Mouse (Mus musculus) gastrocnemius, postnatal 10 days (tissue): ENCODE results near the gene Olfr1359. TPM values are rescaled to one million over a fixed set of nuclear protein-coding genes. Genes with fewer than 3 reads are reported as not detected.
"Not testable (repeated sequence)": the region's sequence is repeated elsewhere in the genome, so short reads cannot be mapped to it uniquely, and the experiment has no call there.

Experiments
- DNase-seq: peaks from one replicate; pipeline ENCODE4 v3.0.0; 2021; ENCODE audit warnings: mixed read lengths
- long read RNA-seq, 2 experiments: library from polyadenylated mRNA; stranded (forward); transcript quantifications; one replicate each; pipeline ENCODE4 v2.0.0; 2021
- total RNA-seq, 2 experiments: library from RNA; stranded (reverse); gene quantifications; 2 replicates each; pipeline ENCODE4 v1.2.3; 2021

The Olfr1359 gene
- not detected for total RNA-seq
- long read RNA-seq, experiment 1, result 0 reads
- long read RNA-seq, experiment 2, result 0 reads

DNA sequence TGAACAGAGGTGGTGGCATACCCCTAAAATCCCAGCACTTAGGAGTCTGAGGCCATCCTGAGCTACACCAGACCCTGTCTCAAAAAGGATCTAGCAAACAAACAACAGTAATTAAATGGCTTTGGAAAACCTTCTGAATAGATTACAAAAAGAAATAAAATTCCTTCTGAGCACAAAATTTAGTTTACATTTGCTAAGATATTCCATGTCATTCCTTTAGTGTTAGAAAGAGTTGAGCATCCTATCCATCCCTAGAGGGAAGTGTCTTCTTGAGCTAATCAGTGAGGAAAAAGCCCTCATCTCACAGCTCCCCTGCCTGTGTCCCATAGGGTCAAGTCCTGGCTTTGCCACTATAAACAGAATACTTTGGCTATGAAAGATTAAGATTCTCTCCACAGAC is at the start of gene Olfr1359:
Olfr1359 (plus strand) TSS at position 301 of the 400 bp plus-strand sequence.
- no peak for DNase-seq

- no peak for DNase-seq
These were observed 34.6 kb upstream of the Olfr1359 start, which contains the start of gene Olfr1361 for GRCm38 (mm10) chr13:21663286-21663685. Gene Olfr1361 (minus strand): TSS chr13:21663386.

DNA sequence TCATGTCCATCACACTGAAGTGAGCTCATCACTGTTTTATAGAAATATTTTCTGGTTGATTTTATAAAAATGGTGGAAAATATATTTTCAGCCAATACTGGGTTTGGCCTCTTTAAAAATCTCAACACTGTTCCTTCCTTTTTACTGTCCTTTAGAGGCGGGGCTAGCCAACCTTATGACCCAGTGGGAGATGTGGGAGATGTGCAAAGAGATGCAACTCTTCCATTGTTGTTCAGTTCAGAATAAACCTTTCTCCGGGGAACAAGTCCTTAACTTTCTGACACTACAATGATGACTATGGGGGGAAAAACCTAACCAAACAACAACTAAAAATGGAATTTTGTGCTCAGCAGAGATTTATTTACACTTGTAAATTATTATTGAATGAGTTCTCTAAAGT is 20.6 kb upstream of the Olfr1359 start, which contains the start of gene Olfr1360:
Olfr1360 (minus strand) TSS at position 101 of the 400 bp plus-strand sequence.
- DNase-seq, result no peak

GRCm38 (mm10) chr13:21706669-21707068 is 8.8 kb downstream of the Olfr1359 start:
- no peak for DNase-seq

DNA sequence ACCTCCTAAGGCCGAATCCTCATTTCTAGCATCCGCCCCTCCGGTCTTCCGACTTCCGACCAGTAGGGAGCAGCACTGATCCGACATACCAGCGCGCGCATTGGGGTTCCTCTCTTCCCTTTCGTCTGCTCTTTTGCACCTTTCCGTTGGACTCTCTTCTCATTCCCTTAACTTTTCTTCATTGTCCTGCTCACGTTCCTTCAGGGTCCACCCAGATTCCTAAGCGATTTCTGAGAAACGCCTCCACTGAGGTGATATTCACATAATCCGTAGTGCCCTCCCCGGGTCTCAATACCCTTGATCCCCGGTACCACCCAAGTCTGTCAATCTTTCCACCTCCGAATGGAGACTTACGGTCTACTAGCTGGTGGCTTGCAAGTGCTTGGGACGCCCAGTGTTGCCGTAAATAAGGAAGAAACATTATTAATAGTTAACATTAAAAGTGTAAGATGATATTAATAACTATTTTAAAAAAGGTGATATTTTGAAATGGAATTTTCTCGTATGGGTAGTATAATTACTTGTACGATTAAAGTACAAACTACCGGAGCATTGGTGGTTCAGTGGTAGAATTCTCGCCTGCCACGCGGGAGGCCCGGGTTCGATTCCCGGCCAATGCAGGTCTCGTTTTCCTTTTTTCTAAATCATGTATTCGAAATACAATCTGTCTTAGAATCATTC is 12.3 kb downstream of the Olfr1359 start:
- DNase-seq, result peak; percentile 84

DNA sequence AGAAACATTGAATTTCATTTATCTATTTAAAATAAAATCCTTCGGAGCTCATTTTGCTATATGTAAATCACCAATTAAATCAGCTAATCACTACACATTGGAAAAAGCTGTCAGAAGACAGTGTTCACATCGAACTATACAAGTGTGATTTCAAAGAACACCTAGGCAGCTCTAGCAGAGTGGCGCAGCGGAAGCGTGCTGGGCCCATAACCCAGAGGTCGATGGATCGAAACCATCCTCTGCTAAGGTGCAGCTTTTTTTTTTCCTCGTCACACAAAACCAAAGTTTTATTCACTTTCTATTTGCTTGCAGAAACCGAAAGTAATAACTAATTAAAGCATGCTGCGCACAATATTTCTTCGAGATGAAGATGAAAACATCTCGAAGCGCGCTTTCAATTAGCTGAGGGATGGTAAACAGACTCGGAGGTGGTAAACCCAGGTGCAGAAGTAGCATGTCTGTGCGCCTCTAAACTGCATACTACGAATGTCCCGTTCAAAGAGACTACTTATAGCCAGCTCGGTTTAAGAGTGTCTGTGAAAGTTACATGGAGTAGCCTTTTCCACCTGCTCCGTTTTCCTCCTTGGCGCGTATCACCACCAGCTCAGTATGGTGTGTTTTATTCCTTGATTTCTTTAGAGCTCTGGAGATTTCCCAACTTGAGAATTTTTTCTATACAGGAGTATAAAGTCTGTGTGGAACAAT is 13.1 kb downstream of the Olfr1359 start:
- DNase-seq, result peak; percentile 63

DNA sequence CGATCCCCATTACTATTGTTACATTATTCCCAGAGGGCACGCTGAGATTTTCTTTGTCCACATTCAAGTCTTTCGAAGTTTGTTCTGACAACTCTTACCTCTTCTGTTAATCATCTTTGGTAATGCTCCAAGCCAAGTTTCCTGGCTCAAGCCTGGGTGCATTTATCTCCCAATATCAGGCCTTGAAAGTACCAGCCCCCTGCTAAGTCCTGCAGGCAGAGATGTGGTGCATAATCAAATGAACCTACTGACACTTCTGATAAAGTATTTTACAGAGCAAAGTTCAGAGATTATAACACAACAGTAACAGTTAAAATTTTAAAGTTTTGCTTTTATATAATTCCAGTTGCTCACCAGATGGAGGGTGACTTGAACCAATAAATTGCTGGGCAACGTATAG is 13.8 kb downstream of the Olfr1359 start:
- no peak for DNase-seq

DNA sequence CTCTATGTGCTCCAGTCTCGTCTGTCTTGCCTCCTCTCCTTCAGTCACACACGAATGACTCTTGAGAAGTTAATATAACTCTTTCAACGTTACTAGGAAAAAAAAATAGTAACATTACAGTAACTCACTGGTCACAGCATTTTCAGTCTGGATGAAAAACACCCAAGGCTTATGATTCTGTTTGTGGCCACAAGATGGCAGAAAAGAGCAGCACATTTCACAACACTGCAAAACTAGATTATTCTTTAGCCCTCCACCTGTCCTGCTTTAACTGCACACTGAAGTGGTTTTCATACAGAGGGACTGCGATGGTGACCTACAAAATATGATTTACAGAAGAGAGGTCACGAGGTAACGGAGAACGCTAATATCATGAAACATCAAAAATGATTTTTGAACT is 16.8 kb downstream of the Olfr1359 start:
- peak; percentile 31 for DNase-seq

GRCm38 (mm10) chr13:21715131-21715863 is 17.4 kb downstream of the Olfr1359 start:
- DNase-seq, result no peak

- DNase-seq, result peak; percentile 38
These were observed 18.1 kb downstream of the Olfr1359 start, which contains the start of the genes Hist1h2bl and Hist1h2ai for GRCm38 (mm10) chr13:21715864-21716539. Gene Hist1h2bl (minus strand): TSS chr13:21716143. Gene Hist1h2ai (plus strand): TSS chr13:21716422.

- not testable (repeated sequence) for DNase-seq
These were observed 18.9 kb downstream of the Olfr1359 start for GRCm38 (mm10) chr13:21716540-21717391.

- peak; percentile 62 for DNase-seq
These were observed 19.8 kb downstream of the Olfr1359 start, which contains the start of gene Hist1h3h for GRCm38 (mm10) chr13:21717397-21718357. Gene Hist1h3h (plus strand): TSS chr13:21717659.

GRCm38 (mm10) chr13:21718381-21719080 is 20.6 kb downstream of the Olfr1359 start:
- DNase-seq, result no peak

- not testable (repeated sequence) for DNase-seq
These were observed 23.3 kb downstream of the Olfr1359 start for GRCm38 (mm10) chr13:21721107-21721756.

GRCm38 (mm10) chr13:21721757-21722372 is 24.0 kb downstream of the Olfr1359 start, which contains the start of gene Hist1h2bm:
Gene Hist1h2bm (plus strand): TSS chr13:21722044.
- peak; percentile 22 for DNase-seq

- no peak for DNase-seq
These were observed 24.5 kb downstream of the Olfr1359 start for GRCm38 (mm10) chr13:21722373-21722925.
